Mouse (Mus musculus) ovary, adult 18-20 months (tissue): ENCODE data around the gene Ahnak2.
A peak's percentile ranks its signal among the peaks of the same experiment; 100 is the strongest.
"Not testable (repeated sequence)": the region's sequence is repeated elsewhere in the genome, so short reads cannot be mapped to it uniquely, and the experiment has no call there.

Source experiments
- DNase-seq: peaks from one replicate; pipeline ENCODE4 v3.0.0; 2022; ENCODE audit warnings: low spot score, mixed read lengths

Gene Ahnak2

GRCm38 (mm10) chr12:112821216-112821615, 18.8 kb upstream of the Ahnak2 start:
- DNase-seq = no peak

- DNase-seq = no peak
Measured at GRCm38 (mm10) chr12:112820401-112820999, 18.0 kb upstream of the Ahnak2 start.

- no peak for DNase-seq
Measured at GRCm38 (mm10) chr12:112819057-112819662, 16.7 kb upstream of the Ahnak2 start.

- DNase-seq = not testable (repeated sequence)
Measured at GRCm38 (mm10) chr12:112816866-112817265, 14.4 kb upstream of the Ahnak2 start.

GRCm38 (mm10) chr12:112816294-112816693, 13.8 kb upstream of the Ahnak2 start:
- no peak for DNase-seq

GRCm38 (mm10) chr12:112814682-112815470, 12.4 kb upstream of the Ahnak2 start:
- DNase-seq = no peak

GRCm38 (mm10) chr12:112813370-112813769, 10.9 kb upstream of the Ahnak2 start:
- DNase-seq = no peak

GRCm38 (mm10) chr12:112810092-112810885, 7.8 kb upstream of the Ahnak2 start:
- no peak for DNase-seq

GRCm38 (mm10) chr12:112809641-112810040, 7.2 kb upstream of the Ahnak2 start:
- no peak for DNase-seq

- peak; percentile 87 for DNase-seq
Measured at GRCm38 (mm10) chr12:112808587-112809364, 6.3 kb upstream of the Ahnak2 start, which contains the start of gene Clba1. Gene Clba1, plus strand, starts transcription at chr12:112808937.

- no peak for DNase-seq
Measured at GRCm38 (mm10) chr12:112808212-112808586, 5.7 kb upstream of the Ahnak2 start.

- no peak for DNase-seq
Measured at GRCm38 (mm10) chr12:112807796-112808195, 5.3 kb upstream of the Ahnak2 start.

GRCm38 (mm10) chr12:112806044-112806443, 3.6 kb upstream of the Ahnak2 start:
- no peak for DNase-seq

- no peak for DNase-seq
Measured at GRCm38 (mm10) chr12:112804046-112804445, 1.6 kb upstream of the Ahnak2 start.

- no peak for DNase-seq
Measured at GRCm38 (mm10) chr12:112802917-112803316, 460 bp upstream of the Ahnak2 start.

GRCm38 (mm10) chr12:112800476-112800875, 2.0 kb downstream of the Ahnak2 start:
- DNase-seq = no peak

- no peak for DNase-seq
Measured at GRCm38 (mm10) chr12:112799237-112799970, 3.1 kb downstream of the Ahnak2 start.

- no peak for DNase-seq
Measured at GRCm38 (mm10) chr12:112798716-112799115, 3.7 kb downstream of the Ahnak2 start.

- DNase-seq = no peak
Measured at GRCm38 (mm10) chr12:112798332-112798681, 4.2 kb downstream of the Ahnak2 start.

GRCm38 (mm10) chr12:112797672-112798331, 4.7 kb downstream of the Ahnak2 start:
- DNase-seq = peak; percentile 43
